In genomic region chr5:15983354-15983753, GRCm38 (mm10) we compare ENCODE assay signal across 29 mouse cellular contexts. TPM values are rescaled to one million over a fixed set of nuclear protein-coding genes. Genes with fewer than 3 reads are reported as not detected.
A peak's percentile ranks its signal among the peaks of the same experiment; 100 is the strongest.
DNase-seq lines count a peak whose midpoint lies in the region; ATAC-seq lines count a peak whose summit lies in the region.
"Had no signal": no experiment of that assay in that cellular context is flagged by ENCODE, and none has a peak within 500 bp of the region (broad histone marks: within the 10 kb centered on the region; RNA-seq: fewer than 3 reads in every experiment).

No protein-coding gene starts in this region.

- peaks cover 91% of the 10 kb centered on the region for H3K27me3 ChIP-seq in hindbrain, embryonic 10.5 days (ENCODE audit: insufficient read depth, poor library complexity, severe bottlenecking)
- peaks cover 67% of the 10 kb centered on the region for H3K27me3 ChIP-seq in hindbrain, embryonic 12.5 days
- H3K27me3 ChIP-seq in embryonic facial prominence, embryonic 10.5 days (replicated peaks; ENCODE audit: low read depth, poor library complexity, severe bottlenecking) = peaks cover 83% of the 10 kb centered on the region
- no peaks in the 10 kb centered on the region for H3K27me3 ChIP-seq in limb, embryonic 10.5 days (ENCODE audit: low read depth, poor library complexity, severe bottlenecking)
- no peaks in the 10 kb centered on the region for H3K27me3 ChIP-seq in liver, embryonic 12.5 days (replicated peaks)
- H3K27me3 ChIP-seq: heart, embryonic 13.5 days; intestine, embryonic 15.5 days; stomach, embryonic 15.5 days had no signal

- DNase-seq in hindbrain, embryonic 10.5 days (ENCODE audit: low spot score) = peak; percentile 33
- peak; percentile 53 for DNase-seq in NIH3T3 (ENCODE audit: low read depth)
- DNase-seq in embryonic facial prominence, embryonic 10.5 days (ENCODE audit: low spot score) = peak; percentile 32
- peak; percentile 37 for DNase-seq in limb, embryonic 10.5 days (ENCODE audit: low spot score)
- no peak for DNase-seq in thymus, postnatal 14 days
- no peak for DNase-seq in heart, postnatal 14 days
- DNase-seq: adrenal gland, postnatal 36 days; cerebellum, postnatal 14 days; gastrocnemius, postnatal 25 days; heart, adult 18-20 months; kidney, adult 8-10 months; kidney, postnatal 4 days; layer of hippocampus, adult 9-11 months; lung, adult 2 months; lung, postnatal 14 days; right cerebral cortex, postnatal 25 days; thymus, postnatal 4 days had no signal

- no peaks in the 10 kb centered on the region for H3K36me3 ChIP-seq in hindbrain, embryonic 10.5 days
- no peaks in the 10 kb centered on the region for H3K36me3 ChIP-seq in hindbrain, embryonic 12.5 days
- H3K36me3 ChIP-seq in embryonic facial prominence, embryonic 10.5 days (replicated peaks) = no peaks in the 10 kb centered on the region
- H3K36me3 ChIP-seq in limb, embryonic 10.5 days = no peaks in the 10 kb centered on the region
- H3K36me3 ChIP-seq in liver, embryonic 12.5 days = no peaks in the 10 kb centered on the region
- H3K36me3 ChIP-seq: forebrain, embryonic 10.5 days; heart, embryonic 13.5 days; hindbrain, embryonic 15.5 days; intestine, embryonic 15.5 days; midbrain, embryonic 13.5 days; stomach, embryonic 15.5 days had no signal

- no peak for ATAC-seq in hindbrain, embryonic 12.5 days (ENCODE audit: low FRiP score)
- no peak for ATAC-seq in liver, embryonic 12.5 days
- ATAC-seq: CD4-positive, CD25-positive, alpha-beta regulatory T cell, adult 4 months; forebrain, embryonic 16.5 days; intestine, embryonic 15.5 days; midbrain, embryonic 13.5 days had no signal

- H3K4me3 ChIP-seq in hindbrain, embryonic 10.5 days = no peak overlapping the region
- no peak overlapping the region for H3K4me3 ChIP-seq in hindbrain, embryonic 12.5 days
- H3K4me3 ChIP-seq in embryonic facial prominence, embryonic 10.5 days = no peak overlapping the region
- H3K4me3 ChIP-seq in limb, embryonic 10.5 days = no peak overlapping the region
- H3K4me3 ChIP-seq in liver, embryonic 12.5 days = no peak overlapping the region
- H3K4me3 ChIP-seq: forebrain, embryonic 10.5 days; heart, embryonic 13.5 days; hindbrain, embryonic 15.5 days; intestine, embryonic 15.5 days; midbrain, embryonic 13.5 days; stomach, embryonic 15.5 days had no signal

- no peak overlapping the region for H3K9ac ChIP-seq in hindbrain, embryonic 12.5 days
- H3K9ac ChIP-seq in liver, embryonic 12.5 days = no peak overlapping the region
- H3K9ac ChIP-seq: heart, embryonic 13.5 days; hindbrain, embryonic 15.5 days; intestine, embryonic 15.5 days; midbrain, embryonic 13.5 days; stomach, embryonic 15.5 days had no signal

- WGBS in hindbrain, embryonic 10.5 days = 14% methylated on average over 5 of the region's 5 CpGs
- whole genome bisulfite sequencing in hindbrain, embryonic 12.5 days = 16% methylated on average over 5 of the region's 5 CpGs
- 8% methylated on average over 5 of the region's 5 CpGs for WGBS in embryonic facial prominence, embryonic 10.5 days
- 21% methylated on average over 5 of the region's 5 CpGs for whole genome bisulfite sequencing in limb, embryonic 10.5 days
- 41% methylated on average over 5 of the region's 5 CpGs for WGBS in liver, embryonic 12.5 days (ENCODE audit: insufficient replicate concordance)

- no peak overlapping the region for H3K27ac ChIP-seq in hindbrain, embryonic 10.5 days
- no peak overlapping the region for H3K27ac ChIP-seq in hindbrain, embryonic 12.5 days
- H3K27ac ChIP-seq in embryonic facial prominence, embryonic 10.5 days (replicated peaks) = no peak overlapping the region
- H3K27ac ChIP-seq in limb, embryonic 10.5 days = no peak overlapping the region
- no peak overlapping the region for H3K27ac ChIP-seq in liver, embryonic 12.5 days
- H3K27ac ChIP-seq: forebrain, embryonic 10.5 days; heart, embryonic 13.5 days; hindbrain, embryonic 15.5 days; intestine, embryonic 15.5 days; midbrain, embryonic 13.5 days; stomach, embryonic 15.5 days had no signal

- H3K4me2 ChIP-seq in hindbrain, embryonic 12.5 days (replicated peaks) = no peak overlapping the region
- no peak overlapping the region for H3K4me2 ChIP-seq in liver, embryonic 12.5 days
- H3K4me2 ChIP-seq: heart, embryonic 13.5 days; hindbrain, embryonic 15.5 days; intestine, embryonic 15.5 days; liver, embryonic 11.5 days; midbrain, embryonic 13.5 days; stomach, embryonic 15.5 days had no signal

- H3K9me3 ChIP-seq in hindbrain, embryonic 10.5 days = no peaks in the 10 kb centered on the region
- no peaks in the 10 kb centered on the region for H3K9me3 ChIP-seq in hindbrain, embryonic 12.5 days (replicated peaks)
- H3K9me3 ChIP-seq in embryonic facial prominence, embryonic 10.5 days = no peaks in the 10 kb centered on the region
- no peaks in the 10 kb centered on the region for H3K9me3 ChIP-seq in limb, embryonic 10.5 days (replicated peaks)
- H3K9me3 ChIP-seq in liver, embryonic 12.5 days (replicated peaks) = no peaks in the 10 kb centered on the region
- H3K9me3 ChIP-seq: forebrain, embryonic 10.5 days; heart, embryonic 13.5 days; hindbrain, embryonic 15.5 days; intestine, embryonic 15.5 days; midbrain, embryonic 13.5 days; stomach, embryonic 15.5 days had no signal

- H3K4me1 ChIP-seq in hindbrain, embryonic 10.5 days (replicated peaks) = peaks cover 23% of the 10 kb centered on the region
- H3K4me1 ChIP-seq in hindbrain, embryonic 12.5 days = peaks cover 11% of the 10 kb centered on the region
- H3K4me1 ChIP-seq in embryonic facial prominence, embryonic 10.5 days = peaks cover 23% of the 10 kb centered on the region
- peaks cover 14% of the 10 kb centered on the region for H3K4me1 ChIP-seq in limb, embryonic 10.5 days
- H3K4me1 ChIP-seq in liver, embryonic 12.5 days = no peaks in the 10 kb centered on the region
- H3K4me1 ChIP-seq: intestine, embryonic 15.5 days; stomach, embryonic 15.5 days had no signal

- intact Hi-C loops in heart, postnatal 14 days (cut with DNase I) = no loop called here

RNA-seq across cellular contexts. Expression of gene Cacna2d1, which starts 48.9 kb away (rescaled TPM):
- 7.2 and 15.0 TPM in 2 replicates for polyA plus RNA-seq in hindbrain, embryonic 10.5 days (2016; fragmentation: Nextera tagmentation; extraction: Ambion mirVana)
- polyA plus RNA-seq in hindbrain, embryonic 12.5 days (2016; fragmentation: Nextera tagmentation; extraction: Ambion mirVana) = 41.3 and 44.7 TPM in 2 replicates
- polyA plus RNA-seq in embryonic facial prominence, embryonic 10.5 days (2016; fragmentation: Nextera tagmentation; extraction: Ambion mirVana) = 6.0 and 8.2 TPM in 2 replicates
- 4.9 and 7.0 TPM in 2 replicates for polyA plus RNA-seq in limb, embryonic 10.5 days (2016; fragmentation: Nextera tagmentation; extraction: Ambion mirVana)
- polyA plus RNA-seq in liver, embryonic 12.5 days (2016; fragmentation: Nextera tagmentation; extraction: Ambion mirVana) = 1.2 and 1.6 TPM in 2 replicates
- total RNA-seq in heart, postnatal 14 days (2021) = 10 to 100 TPM; 86.8 to 90.3 TPM
- total RNA-seq: megakaryocyte progenitor cell, adult 5-6 weeks had no signal
- polyA plus RNA-seq: CD4-positive, CD25-positive, alpha-beta regulatory T cell, adult 4 months had no signal

Comparison
In these comparisons a context has a peak if more than half of its experiments do, and no peak if none do; other contexts are left out.
1. DNase-seq: peak in hindbrain, embryonic 10.5 days (single experiment), NIH3T3 (single experiment), embryonic facial prominence, embryonic 10.5 days (single experiment) and limb, embryonic 10.5 days (single experiment); none in thymus, postnatal 14 days (single experiment) and heart, postnatal 14 days (0 of 2).